Mouse (Mus musculus) left cerebral cortex, postnatal 4 days (tissue): ENCODE measurements at regions not wholly inside any gene's neighbourhood (a gene's known extent, or its start where the extent isn't known, plus 50 kb on each side); places are given as distances from the start of the nearest gene placed in this dataset.

Experiments
- DNase-seq: peaks from one replicate; pipeline ENCODE4 v3.0.0-alpha.2; 2022
- intact Hi-C: fragments of 180-260 bp; cut with DNase I; formaldehyde crosslinking; loops from one replicate; pipeline ENCODE4 v1.15.1; 2025

DNA sequence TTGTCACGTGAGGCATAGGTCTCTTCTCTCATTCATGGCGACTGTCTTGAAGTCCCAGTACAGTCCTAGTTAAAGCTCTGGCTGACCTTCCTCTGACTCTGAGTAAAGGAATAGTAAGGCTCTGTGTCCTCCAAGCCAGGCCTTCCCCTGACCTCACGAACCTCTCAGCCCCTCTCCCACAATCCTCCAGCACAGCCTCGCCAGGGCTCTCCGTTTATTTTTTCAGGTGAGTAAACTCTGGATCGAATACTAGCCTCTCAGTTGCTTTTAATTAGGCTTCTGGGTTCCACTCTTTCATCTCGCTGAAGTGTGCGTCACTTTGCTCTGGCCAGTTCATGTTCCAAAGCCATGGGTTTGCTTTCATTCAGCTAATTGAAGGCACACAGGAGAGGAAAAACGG, 133.8 kb downstream of the Mylk4 start:
- DNase-seq, result no peak
- intact Hi-C loops, result no loop called here

DNA sequence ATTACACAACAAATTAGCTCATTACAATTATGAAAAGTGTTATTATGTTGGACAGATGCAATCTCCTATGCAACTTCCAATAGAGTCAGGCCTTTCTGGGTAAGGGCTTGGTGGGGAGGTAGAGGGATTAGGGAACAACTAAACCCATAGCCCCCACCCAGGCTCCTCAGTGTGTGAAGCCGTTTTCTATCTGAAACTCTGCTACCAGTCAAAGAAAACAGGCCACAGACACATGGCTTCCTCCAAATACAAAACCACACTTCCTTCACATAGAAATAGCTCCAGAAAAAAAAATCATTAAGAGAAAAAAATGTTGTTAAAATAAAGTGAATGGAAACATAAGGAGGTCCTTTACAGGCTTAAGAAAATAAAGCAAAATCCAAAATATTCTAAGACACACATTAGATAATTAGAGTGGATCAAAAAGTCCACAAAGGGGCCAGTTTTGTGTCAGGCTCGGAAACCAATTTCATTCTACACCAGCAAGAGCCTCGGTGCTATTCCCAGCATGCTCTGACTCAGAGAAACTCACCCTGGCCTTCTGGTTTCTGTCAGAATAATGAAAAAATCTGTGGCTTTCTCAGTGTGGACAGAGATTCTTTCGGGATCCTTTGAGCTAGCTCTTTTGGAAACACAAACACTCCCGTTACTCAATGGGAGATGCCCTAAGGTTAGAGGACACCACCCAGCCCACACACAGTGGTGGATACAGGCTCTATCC, 140.6 kb downstream of the Mylk4 start:
- DNase-seq, result no peak

DNA sequence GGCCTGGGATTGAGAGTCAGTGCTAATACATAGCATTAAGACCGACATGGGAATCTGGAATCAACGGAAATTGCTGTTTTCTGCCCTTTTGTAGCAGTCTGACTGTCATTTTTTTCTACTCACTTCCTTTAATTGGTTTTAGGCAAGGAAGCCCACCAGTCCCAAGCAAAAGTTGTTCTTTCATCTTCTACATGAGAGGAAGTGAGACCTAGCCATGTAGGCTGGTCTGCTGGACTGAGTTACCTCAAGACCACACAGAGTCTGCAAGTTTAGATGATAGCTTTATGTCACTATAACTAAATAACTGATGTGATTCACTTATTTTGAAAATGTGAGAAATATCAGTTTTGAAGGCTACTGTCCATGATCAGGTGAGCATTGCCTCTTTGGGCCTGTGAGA, 142.8 kb downstream of the Mylk4 start:
- intact Hi-C loops, result no loop called here
- DNase-seq, result no peak

More for the DNA sequence above, 140.6 kb downstream of the Mylk4 start:
- intact Hi-C loops, result no loop called here

DNA sequence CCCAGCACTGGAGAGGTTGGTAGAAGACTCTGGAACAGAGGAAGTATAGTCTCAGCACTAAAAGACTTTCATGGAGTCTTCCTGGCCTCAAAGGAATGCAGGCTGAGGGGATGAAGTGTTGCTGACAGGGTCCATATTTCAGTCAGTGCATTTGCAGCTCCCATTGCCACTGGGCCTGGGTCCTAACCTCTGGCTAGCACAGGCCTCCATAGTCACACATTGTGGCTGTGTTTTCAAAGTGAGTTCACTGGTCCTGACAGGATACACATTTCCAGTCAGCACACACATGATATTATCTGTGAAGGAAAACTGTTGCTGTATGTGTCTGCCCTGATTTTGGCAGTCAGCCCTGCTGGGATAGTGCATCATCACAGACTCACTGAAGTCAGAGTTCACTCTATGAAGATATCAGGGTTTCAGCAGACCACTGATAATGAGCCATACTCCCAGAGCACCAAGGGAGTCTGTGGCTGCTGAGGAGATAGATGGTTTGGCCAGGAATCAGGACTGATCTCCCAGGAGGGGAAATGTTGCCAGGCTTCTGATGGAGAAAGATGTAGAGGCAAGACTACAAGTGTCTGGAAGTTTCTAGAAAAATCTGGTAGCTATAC, 153.5 kb downstream of the Mylk4 start:
- no peak for DNase-seq
- intact Hi-C loops, result no loop called here

DNA sequence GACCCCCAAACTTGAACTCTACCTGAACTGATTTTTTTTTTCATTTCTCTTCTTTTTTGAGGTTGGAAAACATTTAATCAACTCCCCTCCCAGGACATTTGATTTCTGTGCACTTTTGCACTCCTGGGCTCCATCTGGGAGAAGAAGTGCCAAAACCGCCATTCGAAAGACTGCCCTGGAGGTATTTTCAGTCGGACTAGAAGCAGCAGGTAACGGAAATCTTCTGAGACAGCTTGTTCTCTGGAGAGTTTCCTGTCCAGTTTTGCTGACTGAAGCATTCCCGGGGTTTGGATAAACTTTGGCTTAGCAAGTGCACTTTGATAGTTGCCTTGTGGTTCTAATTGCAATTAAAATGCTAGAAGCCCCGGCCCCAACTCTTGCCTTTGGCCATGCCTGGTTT, 169.8 kb downstream of the Mylk4 start:
- intact Hi-C loops, result no loop called here
- DNase-seq, result no peak

DNA sequence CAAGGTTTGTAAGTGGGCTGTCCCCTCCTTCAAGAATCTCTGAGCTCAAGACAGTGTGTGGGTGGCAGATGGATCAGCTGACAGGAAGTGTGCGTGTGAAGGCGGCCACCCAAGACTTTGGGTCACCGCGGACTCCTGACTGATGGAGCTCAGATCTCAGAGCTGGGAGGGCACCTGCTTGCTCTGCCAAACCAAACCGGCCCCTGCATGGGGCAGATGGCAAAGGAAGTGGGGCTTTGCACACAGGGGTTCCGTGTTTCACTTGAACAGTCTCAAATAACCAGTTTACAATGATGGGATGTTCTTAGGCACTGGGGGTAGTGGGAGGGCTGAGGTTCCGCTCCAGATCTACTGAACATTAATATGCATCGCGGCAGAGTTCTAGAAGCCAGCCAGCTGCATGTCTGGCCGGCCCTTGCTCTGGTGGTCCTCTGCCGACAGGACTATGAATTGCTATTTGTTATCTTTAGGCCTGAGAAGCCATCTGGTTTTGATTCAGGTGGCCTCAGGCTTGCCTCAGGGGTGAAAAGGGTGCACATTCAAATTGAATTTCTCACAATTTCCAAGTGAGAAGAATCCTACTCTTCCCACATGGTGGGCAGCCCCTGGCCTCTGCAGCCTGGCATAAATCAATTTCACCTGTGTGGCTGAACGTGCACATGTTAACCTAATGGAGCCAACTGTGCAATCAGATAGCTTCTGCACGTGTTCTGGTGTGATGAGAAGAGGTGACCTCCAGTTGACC, 172.0 kb downstream of the Mylk4 start:
- intact Hi-C loops, result no loop called here

GRCm38 (mm10) chr13:32610970-32611369, 172.8 kb downstream of the Mylk4 start:
- intact Hi-C loops, result no loop called here
- DNase-seq, result no peak

More for the DNA sequence above, 172.0 kb downstream of the Mylk4 start:
- DNase-seq, result peak; percentile 10

DNA sequence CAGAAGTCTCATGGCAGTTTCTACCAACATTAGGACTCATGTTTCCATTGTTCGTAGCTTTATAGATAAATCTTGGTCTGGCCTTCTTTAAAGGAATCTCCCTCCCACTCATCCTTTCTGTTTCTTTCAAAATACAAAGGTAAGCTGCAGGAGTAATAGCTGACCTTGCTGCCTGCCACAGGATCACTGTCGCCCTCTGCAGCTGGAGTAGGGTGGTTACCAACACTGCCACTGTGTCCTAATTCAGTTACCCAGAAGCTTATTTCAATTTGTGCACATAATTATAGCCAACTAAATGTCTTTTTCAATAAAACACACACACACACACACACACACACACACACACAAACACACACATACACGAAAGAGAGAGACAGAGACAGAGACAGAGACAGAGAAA, 175.3 kb downstream of the Mylk4 start:
- intact Hi-C loops, result no loop called here
- no peak for DNase-seq

DNA sequence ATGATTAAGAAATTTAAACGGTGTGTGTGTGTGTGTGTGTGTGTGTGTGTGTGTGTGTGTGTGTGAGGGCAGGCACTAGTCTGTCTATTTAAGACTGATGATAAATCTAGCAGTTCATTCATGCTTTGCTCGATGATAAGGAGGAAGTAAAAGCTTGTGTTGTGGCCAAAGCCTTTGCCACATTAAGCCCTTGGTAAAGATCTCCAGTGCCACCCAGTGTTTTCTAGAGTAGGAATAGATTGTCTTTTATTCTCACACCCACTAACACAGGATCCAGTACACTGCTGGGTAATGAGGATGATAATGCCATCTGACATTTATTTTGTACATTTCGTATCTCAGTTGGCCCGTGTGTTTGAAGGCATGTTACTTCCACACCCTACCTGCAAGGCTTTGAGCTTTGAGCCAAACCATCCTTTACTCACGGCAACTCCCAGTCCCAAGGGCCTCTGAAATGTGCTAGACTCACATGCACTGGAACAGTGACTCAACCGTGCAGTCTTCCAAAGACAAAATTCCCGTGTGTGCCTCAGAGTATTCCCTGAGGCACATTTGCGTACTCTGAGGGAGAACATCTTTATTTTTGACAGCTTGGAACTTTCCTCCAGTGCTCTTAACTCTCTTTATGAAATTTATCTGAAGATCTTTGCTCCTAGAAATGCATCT, 179.7 kb downstream of the Mylk4 start:
- intact Hi-C loops, result no loop called here
- no peak for DNase-seq

- DNase-seq, result peak; percentile 15
- intact Hi-C loops, result no loop called here
These were observed 182.4 kb downstream of the Mylk4 start for GRCm38 (mm10) chr13:32601315-32601714.

GRCm38 (mm10) chr13:32593611-32594010, 190.1 kb downstream of the Mylk4 start:
- intact Hi-C loops, result no loop called here
- no peak for DNase-seq

- intact Hi-C loops, result no loop called here
- DNase-seq, result no peak
These were observed 190.6 kb downstream of the Mylk4 start for GRCm38 (mm10) chr13:32593131-32593530.

DNA sequence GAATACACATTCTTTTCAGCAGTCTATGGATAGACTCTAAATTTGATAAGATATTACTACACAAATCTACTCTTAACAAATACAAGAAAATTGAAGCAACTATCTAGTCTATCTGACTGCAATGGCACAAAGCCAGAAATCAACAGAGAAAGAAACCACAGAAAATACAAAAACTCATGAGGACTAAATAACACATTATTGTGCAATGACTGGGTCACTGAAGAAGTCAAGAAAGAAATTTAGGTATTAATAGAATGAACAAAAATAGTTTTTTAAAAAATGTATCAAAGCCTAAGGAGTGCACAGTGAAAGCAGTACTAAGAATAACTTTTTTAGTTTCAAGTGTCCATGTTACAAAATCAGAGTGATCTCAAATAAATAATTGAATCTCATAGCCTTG, 202.2 kb downstream of the Mylk4 start:
- DNase-seq, result no peak
- intact Hi-C loops, result no loop called here

GRCm38 (mm10) chr13:32567850-32568249, 215.9 kb downstream of the Mylk4 start:
- intact Hi-C loops, result no loop called here
- no peak for DNase-seq

- intact Hi-C loops, result no loop called here
These were observed 222.1 kb upstream of the Gmds start for GRCm38 (mm10) chr13:32560666-32561065.

GRCm38 (mm10) chr13:32556396-32556795, 217.9 kb upstream of the Gmds start:
- no peak for DNase-seq
- intact Hi-C loops, result no loop called here

More at GRCm38 (mm10) chr13:32560666-32561065, 222.1 kb upstream of the Gmds start:
- DNase-seq, result no peak

- intact Hi-C loops, result no loop called here
- no peak for DNase-seq
These were observed 216.5 kb upstream of the Gmds start for GRCm38 (mm10) chr13:32555064-32555463.

DNA sequence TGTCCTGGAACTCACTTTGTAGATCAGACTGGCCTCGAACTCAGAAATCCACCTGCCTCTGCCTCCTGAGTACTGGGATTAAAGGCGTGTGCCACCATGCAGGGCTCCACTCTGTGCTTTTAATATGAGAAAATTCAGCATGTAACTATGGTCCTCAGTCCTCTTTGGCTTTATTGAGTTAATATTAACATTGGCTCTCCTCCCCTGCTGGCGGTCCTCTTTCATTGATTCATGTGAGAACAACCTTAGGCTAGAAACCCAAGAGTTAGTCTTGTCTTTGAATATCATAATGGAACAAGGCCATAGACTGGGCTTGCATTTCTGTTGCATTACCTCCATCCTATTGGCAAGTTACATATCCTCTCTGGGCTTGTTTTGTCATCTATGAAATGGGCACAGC, 216.1 kb upstream of the Gmds start:
- DNase-seq, result no peak

GRCm38 (mm10) chr13:32553136-32553535, 214.6 kb upstream of the Gmds start:
- intact Hi-C loops, result no loop called here
- DNase-seq, result no peak

More for the DNA sequence above, 216.1 kb upstream of the Gmds start:
- intact Hi-C loops, result no loop called here

DNA sequence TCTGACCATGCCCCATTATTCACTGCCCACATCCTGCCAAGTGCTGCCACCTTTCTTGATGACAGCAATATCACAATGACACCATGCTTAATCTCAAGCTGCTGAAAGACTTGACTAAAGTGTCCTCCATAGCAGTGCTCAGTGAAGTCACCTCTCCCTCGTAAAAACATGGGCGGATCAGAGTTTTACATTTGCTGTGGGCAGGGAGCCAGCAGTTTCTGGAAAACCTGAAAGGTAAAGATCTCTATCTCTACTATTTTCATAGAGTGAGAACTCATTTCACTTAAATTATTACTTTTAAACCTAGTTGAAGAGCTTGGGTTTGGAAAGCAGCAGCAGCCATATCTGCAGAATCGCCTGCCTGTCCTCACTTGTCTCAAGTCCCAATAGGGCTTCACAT, 211.6 kb upstream of the Gmds start:
- no peak for DNase-seq
- intact Hi-C loops, result no loop called here

- intact Hi-C loops, result no loop called here
- no peak for DNase-seq
These were observed 208.6 kb upstream of the Gmds start for GRCm38 (mm10) chr13:32547126-32547525.
